Mouse (Mus musculus) spleen, adult 2 months (tissue): ENCODE results near the gene Rcsd1. TPM values are rescaled to one million over a fixed set of nuclear protein-coding genes. Genes with fewer than 3 reads are reported as not detected.
"Not testable (repeated sequence)": the region's sequence is repeated elsewhere in the genome, so short reads cannot be mapped to it uniquely, and the experiment has no call there.

Experiments
- DNase-seq, 2 experiments: peaks; one replicate each; pipeline versions ENCODE4 v3.0.0 to v3.0.0-alpha.2; 2012 to 2021; ENCODE audit warnings: low spot score in 2 of 2, low read depth in 1 of 2
- H3K27ac ChIP-seq: fragments of 200-500 bp; 2 replicates; pipeline ENCODE4 v1.5.1; 2012; ENCODE audit warnings: low read length, inconsistent platforms; ENCODE audit not compliant: insufficient read depth
- H3K27me3 ChIP-seq: fragments of 200-500 bp; 2 replicates; pipeline ENCODE4 v1.6.1; 2012; ENCODE audit warnings: mild to moderate bottlenecking, moderate library complexity, low read length, inconsistent platforms; ENCODE audit not compliant: control insufficient read depth, insufficient read depth
- H3K36me3 ChIP-seq: fragments of 200-500 bp; 2 replicates; pipeline ENCODE4 v1.6.1; 2012; ENCODE audit warnings: mild to moderate bottlenecking, low read length, inconsistent platforms; ENCODE audit not compliant: control insufficient read depth, insufficient read depth
- H3K4me1 ChIP-seq: fragments of 200-500 bp; 2 replicates; pipeline ENCODE4 v1.6.1; 2011; ENCODE audit warnings: inconsistent platforms; ENCODE audit not compliant: control insufficient read depth, insufficient read depth, insufficient read length
- H3K4me3 ChIP-seq: fragments of 200-500 bp; 2 replicates; pipeline ENCODE4 v1.5.1; 2011; ENCODE audit warnings: mild to moderate bottlenecking, inconsistent platforms; ENCODE audit not compliant: insufficient read depth, insufficient read length; ENCODE audit errors: extremely low read depth
- CTCF ChIP-seq: fragments of 200-500 bp; IDR thresholded peaks from 2 replicates; pipeline ENCODE4 v1.5.1; 2011; ENCODE audit warnings: mild to moderate bottlenecking, inconsistent platforms; ENCODE audit not compliant: insufficient read depth, insufficient read length, insufficient replicate concordance; ENCODE audit errors: extremely low read depth
- POLR2A ChIP-seq: fragments of 200-500 bp; IDR thresholded peaks from 2 replicates; pipeline ENCODE4 v1.6.1; 2011; ENCODE audit warnings: low read depth, low read length, inconsistent platforms
- WGBS: fragments of 180-500 bp; shearing (Covaris S2); methylation state at CpG from one replicate; pipeline ENCODE4 v1.1.7; 2018; 5-methylcytosine and 5-hydroxymethylcytosine counted together
- polyA plus RNA-seq: library from polyadenylated mRNA; depleted of rRNA; stranded (reverse); fragments of >200 nt; gene quantifications from 2 replicates; pipeline ENCODE4 v1.2.3, GENCODE M21; 2012

Gene Rcsd1
- polyA plus RNA-seq, 1 experiment, result 68.3 TPM

GRCm38 (mm10) chr1:165684261-165685203, 25.0 kb downstream of the Rcsd1 start:
- Histone ChIP-seq H3K27me3 (no peaks in the 10 kb centered on the region), H3K4me3 (no peak overlapping the region), H3K4me1 (peaks cover 2% of the 10 kb centered on the region; the same call in 1 of the 2 replicates), H3K36me3 (peaks cover 16% of the 10 kb centered on the region), H3K27ac (no peak overlapping the region)
- TF ChIP-seq CTCF, result no peak
- no peak for TF ChIP-seq POLR2A
- WGBS, result 78% methylated on average over 15 of the region's 15 CpGs
- DNase-seq, result no peak

GRCm38 (mm10) chr1:165682056-165682853, 27.3 kb downstream of the Rcsd1 start:
- WGBS, result 53% methylated on average over 18 of the region's 18 CpGs
- Histone ChIP-seq H3K4me1 (peaks cover 2% of the 10 kb centered on the region; the same call in 1 of the 2 replicates), H3K4me3 (no peak overlapping the region), H3K27ac (peak overlapping the region; percentile 32; the same call in 1 of the 2 replicates), H3K27me3 (no peaks in the 10 kb centered on the region), H3K36me3 (peaks cover 32% of the 10 kb centered on the region)
- no peak for TF ChIP-seq POLR2A
- TF ChIP-seq CTCF, result no peak
- DNase-seq, result no peak

GRCm38 (mm10) chr1:165681045-165681794, 28.3 kb downstream of the Rcsd1 start:
- Histone ChIP-seq H3K36me3 (peaks cover 36% of the 10 kb centered on the region), H3K27me3 (no peaks in the 10 kb centered on the region), H3K4me1 (peaks cover 4% of the 10 kb centered on the region; the same call in 1 of the 2 replicates), H3K4me3 (no peak overlapping the region), H3K27ac (peak overlapping the region; percentile 10)
- no peak for DNase-seq
- WGBS, result 26% methylated on average over 13 of the region's 13 CpGs
- TF ChIP-seq POLR2A, result no peak
- TF ChIP-seq CTCF, result no peak

DNA sequence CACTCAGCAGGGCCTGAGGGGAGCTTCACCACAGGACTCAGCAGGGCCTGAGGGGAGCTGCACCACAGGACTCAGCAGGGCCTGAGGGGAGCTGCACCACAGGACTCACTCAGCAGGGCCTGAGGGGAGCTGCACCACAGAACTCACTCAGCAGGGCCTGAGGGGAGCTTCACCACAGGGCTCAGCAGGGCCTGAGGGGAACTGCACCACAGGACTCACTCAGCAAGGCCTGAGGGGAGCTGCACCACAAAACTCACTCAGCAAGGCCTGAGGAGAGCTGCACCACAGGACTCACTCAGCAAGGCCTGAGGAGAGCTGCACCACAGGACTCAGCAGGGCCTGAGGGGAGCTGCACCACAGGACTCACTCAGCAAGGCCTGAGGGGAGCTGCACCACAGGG, 29.5 kb downstream of the Rcsd1 start:
- H3K27me3 ChIP-seq, H3K4me3 ChIP-seq, DNase-seq, H3K4me1 ChIP-seq: not testable (repeated sequence)
- peaks cover 33% of the 10 kb centered on the region for H3K36me3 ChIP-seq
- H3K27ac ChIP-seq, result peak overlapping the region; percentile 16; the same call in 1 of the 2 replicates

GRCm38 (mm10) chr1:165679618-165679997, 29.9 kb downstream of the Rcsd1 start:
- Histone ChIP-seq H3K4me1 (peaks cover 8% of the 10 kb centered on the region; the same call in 1 of the 2 replicates), H3K27ac (no peak overlapping the region)
- 84% methylated on average over 3 of the region's 3 CpGs for WGBS

DNA sequence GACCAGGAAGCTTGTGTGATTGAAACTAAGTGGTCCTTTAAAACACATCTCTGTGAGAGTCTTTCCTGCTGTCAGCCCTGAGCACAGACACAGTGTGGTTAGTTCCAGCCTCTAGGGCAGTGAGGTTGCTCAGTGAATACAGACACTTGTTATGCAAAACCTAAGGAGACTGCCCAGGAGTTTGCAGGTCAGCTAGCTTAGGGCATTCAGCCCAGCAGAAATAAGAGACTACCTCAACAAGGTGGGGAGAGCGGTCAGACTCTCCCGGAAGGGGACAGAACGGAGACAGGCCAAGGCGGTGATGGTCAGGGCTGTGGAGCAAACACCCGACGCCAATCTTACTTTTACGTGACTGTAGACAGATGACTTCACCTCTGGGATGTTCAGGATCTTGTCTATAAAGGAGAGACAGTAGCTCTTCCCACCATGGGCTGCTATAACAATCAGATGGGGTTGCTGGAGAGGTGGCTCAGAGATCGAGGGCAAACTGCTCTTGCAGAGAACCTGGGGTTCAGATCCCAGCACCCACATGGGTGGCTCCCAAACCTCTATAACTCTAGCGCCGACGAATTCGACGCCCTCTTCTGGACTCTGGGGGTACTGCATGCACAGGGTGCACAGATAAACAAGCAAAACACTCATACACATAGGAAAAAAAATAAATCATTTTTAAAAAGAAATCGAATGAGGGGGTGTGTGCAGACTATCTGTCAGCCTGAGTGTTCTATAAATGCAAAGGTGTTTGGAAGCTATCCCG, 30.5 kb downstream of the Rcsd1 start:
- no peak overlapping the region for H3K27ac ChIP-seq
- WGBS, result 88% methylated on average over 15 of the region's 15 CpGs
- H3K36me3 ChIP-seq, result peaks cover 26% of the 10 kb centered on the region
- DNase-seq, result no peak
- H3K27me3 ChIP-seq, result no peaks in the 10 kb centered on the region
- no peak overlapping the region for H3K4me3 ChIP-seq
- TF ChIP-seq POLR2A (no peak), CTCF (peak; percentile 30; the same call in 1 of the 2 replicates)
- H3K4me1 ChIP-seq, result peaks cover 8% of the 10 kb centered on the region; the same call in 1 of the 2 replicates

More at GRCm38 (mm10) chr1:165679618-165679997, 29.9 kb downstream of the Rcsd1 start:
- Histone ChIP-seq H3K36me3 (peaks cover 28% of the 10 kb centered on the region), H3K4me3 (no peak overlapping the region), H3K27me3 (no peaks in the 10 kb centered on the region)
- no peak for TF ChIP-seq CTCF
- DNase-seq, result no peak
